Mouse (Mus musculus) regulatory T cell (primary cell): ENCODE results near the gene Tsks.

Experiments
- in situ Hi-C: fragments of 300-600 bp; cut with MboI, MseI; formaldehyde crosslinking; loops from one replicate; pipeline ENCODE4 v1.15.1; 2025; ENCODE audit warnings: high pct_unique_total_duplicates

Tsks gene

DNA sequence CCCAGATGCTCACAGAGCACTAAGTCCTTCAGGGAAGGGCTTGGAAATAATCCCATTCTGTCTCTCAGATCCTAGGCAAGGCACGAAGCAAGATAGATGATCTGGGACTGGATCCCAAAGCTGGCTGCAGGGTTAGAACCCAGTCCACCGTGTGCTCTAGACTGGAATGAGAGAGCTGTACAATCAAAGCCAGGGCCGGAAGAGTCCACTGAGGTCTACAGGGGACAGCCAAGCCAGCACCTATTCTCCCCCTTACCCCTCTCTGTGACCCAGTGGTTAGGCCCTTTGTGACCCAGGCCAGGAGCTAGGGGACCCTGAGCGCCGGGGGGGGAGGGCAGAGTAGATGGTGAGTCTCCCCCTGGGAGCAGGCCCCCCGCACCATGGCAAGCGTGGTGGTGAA lies at the start of gene Tsks:
Tsks (plus strand) TSS at position 301 of the 400 bp plus-strand sequence.
- in situ Hi-C loops, result no loop called here

GRCm38 (mm10) chr7:44894175-44894574 lies 48.8 kb upstream of the Tsks start:
- in situ Hi-C loops, result no loop called here

DNA sequence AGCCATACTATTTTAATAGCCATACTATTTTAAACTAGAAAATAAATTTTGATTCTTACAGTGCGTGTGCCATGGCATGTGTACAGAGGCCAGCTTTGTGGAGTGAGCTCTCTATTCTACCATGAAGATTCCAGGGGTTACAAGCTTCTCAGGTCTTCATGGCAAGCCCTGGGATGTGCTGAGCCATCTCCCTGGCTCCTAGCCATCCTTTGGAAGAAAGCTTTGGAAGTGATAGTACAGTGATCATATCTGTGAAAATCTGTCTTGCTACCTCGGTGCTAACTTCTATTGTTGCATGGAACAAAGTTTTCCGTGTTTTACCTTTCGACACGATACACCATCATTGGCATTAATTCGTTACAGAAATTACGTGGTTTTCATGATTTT lies 47.8 kb upstream of the Tsks start:
- in situ Hi-C loops, result no loop called here

- in situ Hi-C loops, result no loop called here
Measured at GRCm38 (mm10) chr7:44895593-44896434, 47.2 kb upstream of the Tsks start, which contains the start of gene Fuz. Fuz (plus strand) TSS chr7:44896079.

- in situ Hi-C loops, result no loop called here
Measured at GRCm38 (mm10) chr7:44896499-44896898, 46.5 kb upstream of the Tsks start.

- in situ Hi-C loops, result no loop called here
Measured at GRCm38 (mm10) chr7:44898607-44899006, 44.4 kb upstream of the Tsks start.

GRCm38 (mm10) chr7:44900632-44901031 lies 42.4 kb upstream of the Tsks start:
- in situ Hi-C loops, result no loop called here

- in situ Hi-C loops, result no loop called here
Measured at GRCm38 (mm10) chr7:44901230-44901722, 41.7 kb upstream of the Tsks start.

DNA sequence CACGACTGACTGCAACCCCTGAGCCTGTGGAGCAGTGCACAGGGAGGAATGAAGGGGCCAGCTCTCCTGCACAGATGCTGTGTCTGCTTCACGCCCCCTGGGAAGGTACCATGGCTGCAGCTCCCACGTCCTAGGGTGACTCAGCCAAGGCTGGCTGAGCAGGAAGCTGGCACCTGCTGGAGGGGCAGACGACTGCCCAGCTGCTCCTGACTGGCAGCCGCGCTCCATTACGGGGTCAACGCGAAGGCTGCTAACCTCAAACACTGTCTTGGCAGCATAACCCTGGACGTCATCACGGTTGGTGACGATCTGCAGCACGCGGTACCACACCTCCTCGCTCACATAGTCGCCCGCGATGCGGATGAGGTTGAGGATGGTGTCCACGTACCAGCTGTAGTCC lies 37.6 kb upstream of the Tsks start:
- in situ Hi-C loops, result no loop called here

- in situ Hi-C loops, result no loop called here
Measured at GRCm38 (mm10) chr7:44908706-44909476, 34.1 kb upstream of the Tsks start.

DNA sequence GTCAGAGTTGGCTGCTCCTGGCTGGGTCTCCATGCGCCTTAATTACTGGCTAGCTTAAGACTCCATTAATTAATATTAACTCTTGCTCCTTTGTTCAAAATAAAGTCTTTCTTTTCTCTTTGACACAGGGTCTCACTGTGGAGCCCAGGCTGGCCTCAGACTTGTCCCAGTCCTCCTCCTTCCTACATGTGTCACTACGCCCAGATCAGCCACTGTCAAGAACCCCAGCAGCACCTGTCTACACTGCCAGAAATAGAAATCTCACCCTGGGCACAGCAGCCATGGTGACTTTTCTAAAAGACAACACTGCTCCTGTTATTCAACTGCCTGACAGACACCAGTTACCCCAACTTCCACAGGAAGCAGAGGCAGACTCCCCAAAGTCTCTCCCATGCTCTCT lies 28.6 kb upstream of the Tsks start:
- in situ Hi-C loops, result no loop called here

- in situ Hi-C loops, result no loop called here
Measured at GRCm38 (mm10) chr7:44915314-44915713, 27.7 kb upstream of the Tsks start.

- in situ Hi-C loops, result no loop called here
Measured at GRCm38 (mm10) chr7:44916191-44916590, 26.8 kb upstream of the Tsks start.

DNA sequence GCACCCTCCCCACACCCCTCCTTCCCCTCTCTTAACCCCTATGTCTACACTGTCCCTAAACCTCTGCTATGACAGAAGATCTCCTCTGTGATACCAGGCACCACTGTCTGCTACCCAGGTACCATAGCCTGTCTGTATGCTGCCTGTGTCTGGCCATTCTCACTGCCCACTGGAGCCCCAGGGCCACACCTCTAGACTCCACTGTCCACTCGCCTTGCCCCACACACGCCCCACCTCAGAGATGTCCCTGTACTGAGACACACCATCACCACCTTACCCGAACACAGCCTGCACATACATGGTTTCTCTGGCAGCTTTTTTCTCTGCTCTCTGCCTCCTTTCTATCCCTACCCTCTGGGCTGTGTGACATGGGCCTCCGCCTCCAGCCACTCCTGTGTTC lies 26.1 kb upstream of the Tsks start:
- in situ Hi-C loops, result no loop called here

GRCm38 (mm10) chr7:44918219-44918618 lies 24.8 kb upstream of the Tsks start:
- in situ Hi-C loops, result no loop called here

DNA sequence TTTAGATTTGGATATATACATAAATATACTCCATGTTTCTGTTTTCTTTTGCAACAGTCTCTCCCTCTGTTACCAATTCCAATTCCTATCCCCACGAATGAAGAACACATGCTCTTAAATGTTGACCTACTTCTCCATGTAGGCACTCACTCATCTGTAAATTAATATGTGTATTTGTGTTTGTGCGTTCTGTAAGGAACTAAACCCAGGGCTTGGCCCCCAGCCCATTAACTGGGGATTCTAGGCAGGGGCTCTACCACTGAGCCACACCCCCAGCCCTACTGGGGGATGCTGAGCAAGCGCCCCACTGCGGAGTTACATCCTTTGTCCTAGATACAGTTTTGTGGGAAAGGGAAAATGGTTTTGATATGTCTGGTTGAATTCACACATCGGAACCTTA lies 23.9 kb upstream of the Tsks start:
- in situ Hi-C loops, result no loop called here

DNA sequence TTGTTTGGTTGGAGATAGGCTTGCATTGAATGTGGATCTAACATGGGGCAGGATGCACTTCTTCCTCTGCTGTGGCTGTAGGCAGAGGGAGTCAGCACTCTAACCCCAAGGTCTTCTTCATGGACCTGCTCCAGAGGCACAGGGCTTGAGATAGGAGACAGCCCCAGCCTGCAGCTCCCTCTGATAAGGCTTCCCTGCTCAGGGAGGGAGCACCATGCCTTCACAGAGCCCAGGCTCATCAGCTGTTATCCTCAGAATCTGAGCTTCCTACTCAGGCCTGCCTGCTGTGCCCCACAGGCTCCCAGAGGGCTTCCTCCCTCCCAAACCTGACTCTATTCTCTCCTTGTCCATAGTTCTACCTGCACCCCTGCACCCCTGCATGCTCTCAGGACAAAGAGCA lies 20.5 kb upstream of the Tsks start:
- in situ Hi-C loops, result loop anchor here (10.0 kb wide), 1 partner anchor 642 kb away; no protein-coding TSS in a partner anchor

DNA sequence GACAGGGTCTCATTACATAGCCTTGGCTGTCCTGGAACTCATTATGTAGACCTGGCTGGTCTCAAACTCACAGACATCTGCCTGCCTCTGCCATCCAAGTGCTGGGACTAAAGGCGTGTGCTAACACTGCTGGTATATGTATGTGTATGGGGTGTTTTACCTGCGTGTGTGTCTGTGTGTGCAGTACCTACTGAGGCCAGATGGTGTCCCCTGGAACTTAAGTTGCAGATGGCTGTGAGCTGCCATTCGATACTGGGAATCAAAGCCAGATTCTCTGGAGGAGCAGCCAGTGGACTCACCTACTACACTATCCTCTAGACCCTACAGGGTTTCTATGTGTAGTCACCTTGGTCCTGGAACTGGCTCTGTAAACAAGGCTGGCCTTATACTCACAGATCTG lies 17.5 kb upstream of the Tsks start:
- in situ Hi-C loops, result loop anchor here (10.0 kb wide), 1 partner anchor 639 kb away; no protein-coding TSS in a partner anchor

GRCm38 (mm10) chr7:44928570-44928969 lies 14.4 kb upstream of the Tsks start:
- in situ Hi-C loops, result loop anchor here (10.0 kb wide), 1 partner anchor 636 kb away; no protein-coding TSS in a partner anchor

DNA sequence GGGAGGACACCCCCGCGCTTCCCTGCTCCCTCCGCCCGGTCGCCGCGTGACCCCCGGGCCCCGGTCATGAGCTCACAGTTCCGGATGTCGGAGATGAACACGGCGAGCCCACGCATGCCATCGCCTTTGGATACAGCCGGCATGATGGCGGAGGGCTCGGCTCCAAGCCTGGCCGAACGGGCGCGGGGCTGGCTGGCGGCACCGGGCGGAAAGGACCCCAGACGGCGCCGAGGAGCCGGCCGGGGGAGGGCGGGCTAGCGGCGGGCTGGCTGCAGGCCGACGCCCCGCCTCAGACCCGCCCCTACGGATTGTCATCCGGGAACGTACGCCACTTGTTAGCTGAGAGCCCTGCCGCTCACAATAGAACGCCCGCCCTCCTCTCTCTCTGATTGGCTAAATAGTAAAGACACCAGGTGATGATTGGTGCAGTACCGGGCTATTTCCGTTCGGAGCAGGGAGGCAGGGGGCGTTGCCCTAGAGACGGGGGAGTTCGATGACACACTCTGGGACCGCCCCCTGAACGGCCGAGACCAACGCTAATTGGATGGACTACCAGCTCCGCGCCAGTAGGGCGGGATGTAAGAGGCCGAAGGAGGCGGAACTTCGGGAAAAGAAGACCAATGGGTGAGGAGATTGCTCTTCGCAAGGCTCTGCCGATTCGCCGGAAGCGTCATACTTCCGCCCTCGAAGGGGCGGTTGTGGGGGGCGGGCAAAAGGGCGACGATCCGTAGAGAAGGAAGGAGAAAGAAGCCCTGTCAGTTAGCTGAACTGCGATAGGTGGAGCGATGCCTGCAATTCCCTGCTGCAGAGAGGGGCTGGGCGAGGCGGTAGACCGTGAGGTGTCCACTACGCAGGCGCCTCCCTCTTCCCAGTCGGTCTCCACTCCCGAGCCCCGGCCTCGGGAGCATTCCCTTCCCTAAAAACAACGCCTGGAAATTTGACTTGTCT lies 13.5 kb upstream of the Tsks start, which contains the start of gene Ap2a1:
Ap2a1 (minus strand) TSS at position 293 of the 948 bp plus-strand sequence.
- in situ Hi-C loops, result loop anchor here (10.0 kb wide), 1 partner anchor 635 kb away; no protein-coding TSS in a partner anchor

- in situ Hi-C loops, result no loop called here
Measured at GRCm38 (mm10) chr7:44938680-44939079, 4.3 kb upstream of the Tsks start.
